Mouse (Mus musculus) lung, postnatal 0 days (tissue): ENCODE results near the gene Prph2.

Source experiments
- CTCF ChIP-seq: IDR thresholded peaks from 2 replicates; pipeline ENCODE4 v1.5.1; 2016; ENCODE audit warnings: antibody characterized with exemption, mild to moderate bottlenecking
- EP300 ChIP-seq: IDR thresholded peaks from 2 replicates; pipeline ENCODE4 v1.6.1; 2016; ENCODE audit warnings: antibody characterized with exemption, mild to moderate bottlenecking, control low read depth

- TF ChIP-seq EP300 = no peak
- TF ChIP-seq CTCF = no peak
Observed at GRCm38 (mm10) chr17:46926192-46926591, 15.9 kb downstream of the Prph2 start.
